Mouse (Mus musculus): Measurements from ENCODE around the gene Cachd1. TPM values are rescaled to one million over a fixed set of nuclear protein-coding genes. Genes with fewer than 3 reads are reported as not detected.

Cachd1 gene
- total RNA-seq, 2 experiments from 2014 or later = 12.7 to 13.9 TPM

DNA sequence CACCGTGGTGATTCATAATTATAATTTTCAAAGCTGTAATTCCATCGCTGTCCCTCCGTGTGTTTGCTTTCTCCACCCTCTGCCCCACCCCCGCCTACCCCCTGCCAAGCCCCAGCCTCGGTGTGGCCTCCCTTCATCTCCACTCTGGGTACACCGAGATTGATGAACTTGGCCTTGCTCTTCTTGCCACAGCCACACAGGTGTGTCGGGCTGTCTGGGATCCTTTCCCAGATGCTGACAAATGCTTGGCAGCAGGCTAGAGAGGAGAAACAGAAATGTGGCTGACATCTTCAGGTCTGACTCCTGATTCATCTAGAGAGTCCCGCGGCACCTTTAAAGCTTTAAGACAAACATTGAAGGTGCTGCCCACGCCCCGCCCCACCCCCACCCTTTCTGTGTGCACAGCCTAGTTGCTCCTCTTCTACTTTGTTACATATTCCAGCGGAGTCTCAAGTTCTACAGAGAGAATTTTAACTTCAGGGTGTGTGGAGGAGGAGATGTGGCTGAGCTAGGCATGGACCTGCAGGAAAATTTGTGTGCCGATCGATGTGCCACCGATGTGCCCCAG lies 87.5 kb downstream of the Cachd1 start:
- no peak for DNase-seq (ENCODE audit: low spot score in 2 of 2)

GRCm38 (mm10) chr4:100865423-100865822 lies 88.9 kb downstream of the Cachd1 start:
- no peak for DNase-seq (ENCODE audit: low spot score in 2 of 2)

- no peak for DNase-seq (ENCODE audit: low spot score in 2 of 2)
Measured at GRCm38 (mm10) chr4:100865962-100866703, 89.7 kb downstream of the Cachd1 start.

GRCm38 (mm10) chr4:100877351-100877750 lies 100.9 kb downstream of the Cachd1 start:
- DNase-seq (ENCODE audit: low spot score in 2 of 2) = no peak

- no peak for DNase-seq (ENCODE audit: low spot score in 2 of 2)
Measured at GRCm38 (mm10) chr4:100879414-100879813, 102.9 kb downstream of the Cachd1 start.

- no peak for DNase-seq (ENCODE audit: low spot score in 2 of 2)
Measured at GRCm38 (mm10) chr4:100880075-100880474, 103.6 kb downstream of the Cachd1 start.

- DNase-seq (ENCODE audit: low spot score in 2 of 2) = peak; percentile 21 to 26
Measured at GRCm38 (mm10) chr4:100885793-100886742, 109.6 kb downstream of the Cachd1 start.

GRCm38 (mm10) chr4:100886743-100887416 lies 110.4 kb downstream of the Cachd1 start:
- no peak for DNase-seq (ENCODE audit: low spot score in 2 of 2)

- DNase-seq (ENCODE audit: low spot score in 2 of 2) = no peak
Measured at GRCm38 (mm10) chr4:100890106-100890970, 113.9 kb downstream of the Cachd1 start.

- no peak for DNase-seq (ENCODE audit: low spot score in 2 of 2)
Measured at GRCm38 (mm10) chr4:100893739-100894138, 117.3 kb downstream of the Cachd1 start.

- DNase-seq (ENCODE audit: low spot score in 2 of 2) = no peak
Measured at GRCm38 (mm10) chr4:100894142-100894541, 117.7 kb downstream of the Cachd1 start.

GRCm38 (mm10) chr4:100896260-100897010 lies 120.0 kb downstream of the Cachd1 start:
- DNase-seq (ENCODE audit: low spot score in 2 of 2) = no peak

- no peak for DNase-seq (ENCODE audit: low spot score in 2 of 2)
Measured at GRCm38 (mm10) chr4:100897943-100898342, 121.5 kb downstream of the Cachd1 start.

- DNase-seq (ENCODE audit: low spot score in 2 of 2) = no peak
Measured at GRCm38 (mm10) chr4:100909694-100910340, 133.3 kb downstream of the Cachd1 start.

GRCm38 (mm10) chr4:100910605-100911330 lies 134.3 kb downstream of the Cachd1 start:
- DNase-seq (ENCODE audit: low spot score in 2 of 2) = no peak

GRCm38 (mm10) chr4:100911658-100912057 lies 135.2 kb downstream of the Cachd1 start:
- no peak for DNase-seq (ENCODE audit: low spot score in 2 of 2)

GRCm38 (mm10) chr4:100913666-100914065 lies 137.2 kb downstream of the Cachd1 start:
- DNase-seq (ENCODE audit: low spot score in 2 of 2) = no peak

DNA sequence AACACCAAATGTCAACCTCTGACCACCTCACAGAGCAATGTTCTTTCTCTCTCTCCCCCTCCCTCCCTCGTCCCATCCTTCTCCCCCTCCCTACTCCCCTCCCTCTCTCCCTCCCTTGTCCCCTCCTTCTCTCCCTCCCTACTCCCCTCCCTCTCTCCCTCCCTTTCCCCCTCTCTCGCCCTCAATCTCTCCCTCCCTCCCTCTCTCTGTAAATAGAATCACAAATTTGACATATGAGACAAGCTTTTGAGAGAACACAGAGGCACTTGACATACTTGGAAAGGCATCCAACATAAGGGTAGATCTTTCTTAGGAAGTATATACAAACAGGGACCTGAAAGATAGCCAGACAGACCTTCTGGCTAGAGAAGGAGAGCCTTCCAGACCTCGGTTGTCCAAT lies 138.1 kb downstream of the Cachd1 start:
- no peak for DNase-seq (ENCODE audit: low spot score in 2 of 2)
